Mouse (Mus musculus) erythroblast, embryonic 14.5 days (primary cell): ENCODE data around the gene Mtg2.

Source experiments
- GATA1 ChIP-seq: IDR thresholded peaks from 2 replicates; pipeline ENCODE4 v1.6.1; 2012; ENCODE audit warnings: low read length, inconsistent platforms, mixed read lengths
- TAL1 ChIP-seq: IDR thresholded peaks from 3 replicates; pipeline ENCODE4 v1.6.1; 2012; ENCODE audit warnings: low read length, inconsistent platforms, mixed read lengths

DNA sequence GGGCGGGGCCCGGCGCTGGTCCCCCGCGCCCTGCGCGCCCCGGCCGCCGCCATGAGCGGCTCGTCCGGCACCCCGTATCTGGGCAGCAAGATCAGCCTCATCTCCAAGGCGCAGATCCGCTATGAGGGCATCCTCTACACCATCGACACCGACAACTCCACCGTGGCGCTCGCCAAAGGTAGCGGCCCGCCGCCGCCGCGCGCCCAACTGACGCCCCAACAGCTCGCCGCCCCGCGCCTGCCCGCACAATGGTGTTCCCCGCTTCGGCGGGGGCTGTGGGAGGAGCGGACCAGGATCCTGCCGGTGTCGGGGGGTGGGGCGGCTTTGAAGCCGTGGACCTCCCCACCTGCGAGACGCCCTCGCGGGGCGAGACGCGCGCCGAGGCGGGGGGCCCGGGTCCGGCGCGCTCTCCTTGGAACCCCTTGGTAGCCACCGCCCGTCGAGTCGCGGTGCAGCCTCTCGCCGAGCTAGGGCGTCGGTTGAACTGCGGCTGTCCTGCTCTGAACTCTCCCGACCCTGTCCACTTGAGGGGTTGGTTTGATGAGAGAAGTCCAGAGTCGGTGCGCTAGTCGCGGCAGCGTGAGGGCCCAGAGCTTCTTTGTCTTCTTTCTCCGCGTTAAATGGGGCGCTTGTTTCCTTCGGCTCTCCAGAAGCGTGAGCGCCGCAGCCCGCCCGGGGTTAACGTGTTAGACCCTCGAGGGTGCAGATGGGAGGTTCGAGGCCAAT is 45.1 kb upstream of the Mtg2 start:
- TF ChIP-seq TAL1: no peak
- no peak for TF ChIP-seq GATA1
